Mouse (Mus musculus) adipocyte (in vitro differentiated cells): ENCODE data around the gene Zfp687.

Source experiments
- DNase-seq: peaks from one replicate; pipeline ENCODE4 v3.0.0-alpha.2; 2016; ENCODE audit warnings: low spot score

Zfp687 gene

DNA sequence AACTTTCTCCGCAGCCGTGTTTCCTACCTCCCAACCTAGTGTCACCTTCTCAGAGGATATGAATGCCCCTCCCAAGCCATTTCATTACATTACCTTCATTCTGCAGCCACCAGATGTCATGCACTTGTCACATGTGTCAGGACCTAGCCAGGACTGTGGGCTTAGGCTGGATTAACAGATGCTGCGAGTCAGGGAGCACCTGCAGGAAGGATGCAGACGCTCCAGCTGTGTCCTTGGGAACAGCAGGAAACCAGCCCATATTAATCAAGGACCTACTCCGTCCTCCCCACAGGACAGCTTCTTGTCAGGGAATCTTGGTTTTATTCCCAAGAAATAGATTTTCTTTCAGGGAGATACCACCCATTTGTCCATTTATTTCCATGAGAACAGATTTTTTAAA, 54.9 kb downstream of the Zfp687 start:
- DNase-seq: no peak

DNA sequence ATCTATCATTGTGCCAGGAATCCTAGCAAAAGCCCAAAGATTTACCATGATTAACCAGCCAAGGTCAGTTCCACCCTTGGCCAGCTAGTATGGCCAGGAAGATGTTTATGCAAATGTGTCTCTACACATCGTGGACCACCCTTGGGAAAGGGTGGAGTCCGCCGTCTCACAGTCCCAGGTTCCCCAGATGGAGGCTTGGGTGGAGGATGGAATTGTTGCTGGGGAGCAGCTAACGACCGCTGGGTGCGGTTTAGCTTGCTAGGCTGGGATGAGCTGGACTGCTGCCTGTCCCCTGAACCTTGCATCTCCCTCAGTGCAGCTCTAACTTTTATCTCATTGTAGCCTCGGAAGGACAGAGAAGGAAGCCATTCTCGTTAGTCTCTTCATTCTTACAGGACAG, 55.4 kb downstream of the Zfp687 start:
- DNase-seq: no peak

DNA sequence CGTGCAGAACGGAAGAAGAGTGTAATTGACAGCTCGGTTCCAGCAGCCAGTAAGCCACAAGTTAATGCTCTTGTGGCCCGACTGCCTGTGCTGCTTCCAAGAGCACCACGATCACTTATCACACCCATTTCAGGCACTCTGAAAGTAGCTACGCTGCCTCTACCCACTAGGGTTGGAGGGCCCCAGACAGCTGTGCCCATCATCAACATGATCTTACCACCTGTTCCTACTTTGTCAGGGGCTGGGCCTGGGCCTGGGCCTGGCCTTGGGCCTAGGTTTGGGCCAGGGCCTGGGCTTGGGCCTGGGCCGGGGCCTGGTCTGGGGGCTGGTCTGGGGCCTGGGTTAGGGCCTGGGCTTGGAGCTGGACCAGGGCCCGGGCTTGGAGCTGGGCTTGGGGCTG, 57.0 kb downstream of the Zfp687 start:
- DNase-seq: no peak
